Mouse (Mus musculus): ENCODE data around the gene Srp72.

DNA sequence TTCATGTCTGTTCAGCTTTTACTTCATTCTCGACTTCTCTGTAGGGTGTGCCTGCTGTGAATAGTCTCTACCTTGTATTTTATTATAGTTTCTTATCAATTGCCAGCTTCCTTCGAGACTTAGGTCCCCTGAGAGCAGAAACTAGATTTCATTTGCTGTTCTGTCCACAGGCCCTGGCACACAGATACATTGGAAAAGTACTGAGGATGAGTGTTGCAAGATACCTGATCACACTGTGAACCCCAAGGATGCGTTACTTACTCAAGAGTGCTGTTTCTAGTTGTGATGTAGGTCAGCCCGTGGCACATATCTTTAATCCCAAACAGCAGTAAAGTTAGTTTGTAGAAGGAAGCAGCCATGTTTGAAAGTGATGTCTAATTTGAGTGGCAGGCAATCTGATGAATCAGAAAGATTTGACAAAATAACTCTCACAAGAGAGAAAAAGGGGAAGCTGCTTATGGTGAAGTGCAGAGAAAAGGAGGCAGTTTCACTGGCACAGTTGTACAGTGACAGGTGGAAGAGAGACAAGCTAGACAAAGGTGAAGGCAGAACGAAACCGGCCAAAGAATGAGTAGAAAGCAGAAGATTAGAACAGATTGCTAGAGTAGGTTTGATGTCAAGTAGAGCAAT, 20.1 kb upstream of the Srp72 start:
- TF ChIP-seq CTCF (IDR thresholded peaks at IDR 0.05; ENCODE audit: low read depth): no peak
- TF ChIP-seq EP300 (optimal IDR thresholded peaks at IDR 0.05): no peak
